Mouse (Mus musculus) megakaryocyte, embryonic 14.5 days (primary cell): ENCODE measurements around the gene Vmn1r1.
"Not testable (repeated sequence)": the region's sequence is repeated elsewhere in the genome, so short reads cannot be mapped to it uniquely, and the experiment has no call there.

Experiments
- FLI1 ChIP-seq: IDR thresholded peaks from 2 replicates; pipeline ENCODE4 v1.6.1; 2012; ENCODE audit warnings: low read length, inconsistent platforms, mixed read lengths
- GATA1 ChIP-seq: IDR thresholded peaks from 3 replicates; pipeline ENCODE4 v1.6.1; 2012; ENCODE audit warnings: mixed read lengths, low read length, inconsistent platforms, borderline replicate concordance

- TF ChIP-seq GATA1, FLI1: not testable (repeated sequence)
Measured at GRCm38 (mm10) chr1:182170206-182170605, 5.9 kb upstream of the Vmn1r1 start.
